Mouse (Mus musculus): ENCODE data around the gene Gjb5.
A peak's percentile ranks its signal among the peaks of the same experiment; 100 is the strongest.

Gene Gjb5

GRCm38 (mm10) chr4:127358018-127358417 lies at the start of gene Gjb5:
Gene Gjb5 (minus strand): TSS chr4:127358181.
- no peak for DNase-seq

GRCm38 (mm10) chr4:127402614-127403013 lies 44.6 kb upstream of the Gjb5 start:
- peak; percentile 58 to 76 for DNase-seq

DNA sequence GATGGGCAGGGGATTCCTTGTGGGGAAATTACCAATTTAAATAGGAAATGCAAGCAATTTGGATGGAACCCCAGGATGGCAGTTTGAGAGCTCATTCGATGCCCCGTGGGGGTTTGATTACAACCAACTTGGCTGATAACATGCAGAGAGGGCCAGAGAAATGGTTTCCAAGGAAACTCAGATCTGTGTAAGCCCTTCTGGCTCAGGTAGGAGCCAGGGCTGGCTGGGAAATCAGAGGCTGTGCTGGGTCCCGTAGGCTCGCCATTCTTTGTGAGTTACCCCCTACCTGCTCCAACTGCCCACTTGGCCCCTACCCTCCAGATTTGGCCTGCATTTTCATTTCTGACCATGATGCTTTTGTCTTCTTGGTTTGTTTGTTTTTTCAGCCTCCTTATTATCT lies 44.2 kb upstream of the Gjb5 start:
- peak; percentile 83 to 87 for DNase-seq

DNA sequence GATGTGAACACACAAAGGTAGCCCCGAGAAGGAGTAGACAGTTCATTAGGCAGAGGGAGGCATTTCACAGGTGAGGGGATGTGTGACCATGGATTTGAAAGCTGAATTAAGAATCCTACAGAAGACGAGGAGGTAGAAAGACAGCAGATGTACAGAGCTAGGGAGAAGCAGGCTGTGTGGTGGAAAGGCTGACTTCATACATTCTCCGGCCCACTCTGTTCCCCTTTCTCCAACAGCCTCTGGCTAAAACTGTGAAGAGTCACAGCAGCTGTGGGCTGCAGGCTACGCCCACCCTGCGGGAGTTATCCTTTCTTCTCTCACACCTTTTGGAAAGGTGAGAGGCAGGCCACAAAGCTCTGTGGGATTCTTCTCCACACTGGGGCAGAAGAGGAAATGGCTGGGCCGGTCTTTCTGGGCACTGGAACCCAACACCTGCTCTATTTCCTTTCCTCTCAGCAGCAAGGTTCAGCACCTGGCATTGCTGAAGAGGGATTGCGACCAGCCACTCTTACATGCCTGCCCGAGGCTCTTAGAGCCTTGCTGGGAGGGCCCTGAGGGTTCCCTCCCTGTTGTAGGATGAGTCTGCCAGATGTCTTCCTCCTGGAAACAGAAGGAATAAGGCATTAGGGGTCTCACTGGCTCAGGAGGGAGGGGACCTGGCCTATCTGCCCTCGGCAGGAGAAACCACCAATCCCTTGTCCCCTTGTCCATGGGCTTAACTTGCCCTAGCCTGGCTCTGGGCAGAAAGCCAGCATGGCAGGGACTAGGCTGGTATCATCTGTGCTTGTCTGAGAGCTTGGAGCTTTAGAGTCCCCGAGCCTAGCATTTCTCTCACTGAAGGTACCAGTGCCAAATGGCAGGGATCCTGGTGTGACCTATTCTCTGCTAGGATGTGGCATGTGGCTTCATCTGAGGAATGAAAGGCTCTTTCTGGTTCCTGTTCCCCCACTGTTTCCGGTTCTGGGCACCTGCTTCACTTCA lies 42.5 kb upstream of the Gjb5 start:
- peak; percentile 97 to 98 for DNase-seq

GRCm38 (mm10) chr4:127395591-127395990 lies 37.6 kb upstream of the Gjb5 start:
- DNase-seq: no peak

DNA sequence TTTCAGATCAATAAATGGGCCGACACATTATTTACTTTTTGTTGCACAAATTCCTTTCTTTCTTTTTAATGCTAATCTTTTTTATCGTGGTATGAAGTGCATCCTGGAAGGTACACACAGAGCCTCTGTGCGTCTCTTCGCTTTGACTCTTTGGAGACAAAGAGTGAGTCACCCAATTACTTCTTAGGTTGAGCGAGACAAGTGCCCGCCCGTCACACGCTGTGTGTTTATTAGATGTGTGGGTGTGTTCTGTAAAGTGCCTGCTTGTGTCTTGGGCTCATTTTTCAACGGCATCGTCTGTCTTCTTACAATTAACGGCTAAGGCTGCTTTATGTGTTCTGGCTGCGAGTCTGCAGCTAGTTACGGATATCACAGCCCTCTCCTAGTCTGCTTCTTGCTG lies 31.7 kb upstream of the Gjb5 start:
- no peak for DNase-seq

GRCm38 (mm10) chr4:127377344-127377743 lies 19.4 kb upstream of the Gjb5 start:
- DNase-seq: peak; percentile 49 to 55

GRCm38 (mm10) chr4:127375541-127376177 lies 17.7 kb upstream of the Gjb5 start:
- peak; percentile 53 to 57 for DNase-seq

DNA sequence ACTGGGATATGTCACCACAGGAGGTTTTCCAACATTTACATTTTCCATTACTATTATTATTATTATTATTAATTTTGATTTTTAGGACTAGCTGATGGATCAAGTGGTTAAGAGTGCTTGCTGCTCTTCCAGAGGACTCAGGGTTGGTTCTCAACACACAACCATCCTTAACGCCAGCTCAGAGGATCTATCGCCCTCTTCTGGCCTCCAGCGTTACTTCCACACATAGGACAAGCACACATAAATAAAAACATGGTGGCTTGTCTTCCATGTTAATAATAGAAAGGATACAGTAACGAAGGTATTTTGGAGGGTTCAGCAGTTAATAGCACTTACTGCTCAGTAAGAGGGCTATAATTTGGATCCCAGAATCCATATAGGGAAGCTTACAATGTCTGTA lies 16.7 kb upstream of the Gjb5 start:
- no peak for DNase-seq

- DNase-seq: peak in 1 of 2 experiments; percentile 38
Observed at GRCm38 (mm10) chr4:127373491-127373890, 15.5 kb upstream of the Gjb5 start.

DNA sequence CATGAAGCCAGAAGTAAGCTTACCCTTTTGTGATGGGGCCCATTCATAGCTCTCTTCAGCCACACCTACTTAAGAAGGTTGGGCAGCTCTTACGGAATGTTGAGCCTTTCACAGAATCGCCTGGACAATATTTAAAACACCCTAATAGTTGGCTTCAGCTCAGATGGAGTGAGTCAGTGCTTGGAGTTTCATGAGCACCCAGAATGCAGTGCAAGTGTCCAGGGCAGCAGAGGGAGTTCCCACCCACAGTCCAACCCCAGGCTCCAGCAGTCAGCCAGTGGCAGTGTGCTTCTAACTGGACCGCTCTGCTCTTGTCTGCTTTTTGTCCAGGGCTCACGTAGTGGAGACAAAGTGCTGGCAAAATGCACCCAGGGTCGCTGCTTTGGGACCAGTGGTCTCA lies 13.6 kb upstream of the Gjb5 start:
- DNase-seq: no peak

GRCm38 (mm10) chr4:127370447-127370846 lies 12.5 kb upstream of the Gjb5 start:
- peak; percentile 48 to 64 for DNase-seq

DNA sequence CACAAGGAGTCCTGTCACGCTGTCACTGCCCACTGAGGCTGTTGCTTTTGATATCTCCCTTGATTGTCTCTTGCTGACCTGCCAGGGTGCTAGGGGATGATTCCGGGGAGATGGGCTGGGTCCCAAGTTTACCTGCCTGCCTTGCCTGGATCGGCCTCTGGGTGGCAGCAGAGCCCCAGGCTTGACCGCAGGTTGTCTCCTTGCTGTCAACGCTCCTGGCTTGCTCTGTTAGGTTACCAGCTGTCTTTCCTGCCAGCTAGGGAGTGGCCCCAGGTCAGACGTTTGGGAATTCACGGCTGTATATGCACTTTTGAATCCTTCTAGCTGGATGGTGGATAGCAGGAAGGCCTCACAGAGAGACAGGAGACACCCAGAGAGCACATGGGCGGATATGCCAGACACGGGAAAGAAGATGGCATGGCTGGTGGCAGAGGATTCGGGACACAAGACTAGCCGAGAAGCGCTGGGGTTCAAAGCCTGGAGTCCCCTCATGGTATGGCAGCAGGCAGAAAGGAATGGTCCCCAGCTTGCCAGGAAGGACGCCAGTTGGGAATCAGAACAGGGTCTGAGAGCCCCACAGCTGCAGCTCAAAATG lies 10.5 kb upstream of the Gjb5 start:
- peak; percentile 92 to 95 for DNase-seq

GRCm38 (mm10) chr4:127365834-127366233 lies 7.9 kb upstream of the Gjb5 start:
- no peak for DNase-seq

DNA sequence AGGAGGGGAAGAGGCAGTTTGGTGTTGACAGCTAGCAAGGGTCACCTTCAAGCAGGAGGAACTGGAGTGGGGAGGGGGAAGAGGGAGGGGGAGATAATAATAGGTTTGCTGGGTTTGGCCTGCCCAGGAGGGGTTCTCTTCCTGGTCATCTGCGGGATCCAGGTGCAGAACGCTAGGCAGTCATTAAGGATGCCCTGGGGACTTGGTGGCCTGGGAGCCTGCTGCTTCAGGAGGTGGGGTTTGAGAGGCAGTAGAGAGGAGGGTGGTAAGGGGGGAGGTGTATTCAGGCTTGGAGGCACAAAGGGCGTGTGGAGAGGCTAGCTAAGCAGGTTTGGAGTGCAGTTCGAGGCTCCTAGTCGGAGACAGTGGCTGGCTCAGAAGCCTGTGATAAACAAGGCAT lies 7.5 kb upstream of the Gjb5 start:
- DNase-seq: no peak

DNA sequence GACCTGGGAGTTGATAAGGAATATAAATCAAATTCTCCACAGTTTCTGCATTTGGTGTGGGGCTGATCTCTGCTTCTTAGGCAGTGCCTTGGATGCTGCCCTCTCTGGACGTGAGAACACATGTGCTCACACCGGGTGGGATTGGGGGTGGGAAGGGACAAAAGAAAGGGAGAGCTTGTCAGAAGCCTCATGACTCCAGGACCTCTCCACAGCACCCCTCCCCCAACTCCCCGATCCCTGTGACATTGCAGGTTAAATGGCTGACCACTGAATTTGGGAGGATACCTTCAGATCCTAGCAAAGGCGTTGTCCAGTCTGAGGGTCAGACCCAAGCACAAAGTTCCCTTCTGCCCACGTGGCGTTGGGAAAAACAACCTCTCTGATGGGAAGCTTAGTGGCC lies 6.5 kb upstream of the Gjb5 start:
- DNase-seq: no peak

DNA sequence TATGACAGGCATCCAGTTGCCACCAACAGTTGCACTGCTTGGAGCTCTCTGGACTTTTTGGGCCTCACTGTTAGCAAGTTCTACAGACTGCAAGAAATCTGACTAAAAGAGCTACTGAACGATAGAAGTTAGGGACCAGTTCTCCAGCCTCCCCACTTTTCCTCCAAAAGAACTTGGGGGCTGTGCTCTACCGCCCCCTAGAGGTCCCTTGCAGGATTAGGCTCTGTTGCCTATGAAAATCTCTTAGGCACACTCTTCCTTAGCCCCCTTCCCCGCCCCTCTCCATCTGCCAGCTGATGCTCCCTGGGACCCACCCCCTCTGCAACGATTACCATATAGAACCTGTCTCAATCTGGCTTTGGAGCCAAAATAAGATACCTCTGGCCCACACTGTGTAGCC lies 5.3 kb upstream of the Gjb5 start:
- peak in 1 of 2 experiments; percentile 29 for DNase-seq

- no peak for DNase-seq
Observed at GRCm38 (mm10) chr4:127362520-127362919, 4.5 kb upstream of the Gjb5 start.

GRCm38 (mm10) chr4:127354506-127355485 lies 3.2 kb downstream of the Gjb5 start:
- peak in 1 of 2 experiments; percentile 45 for DNase-seq

DNA sequence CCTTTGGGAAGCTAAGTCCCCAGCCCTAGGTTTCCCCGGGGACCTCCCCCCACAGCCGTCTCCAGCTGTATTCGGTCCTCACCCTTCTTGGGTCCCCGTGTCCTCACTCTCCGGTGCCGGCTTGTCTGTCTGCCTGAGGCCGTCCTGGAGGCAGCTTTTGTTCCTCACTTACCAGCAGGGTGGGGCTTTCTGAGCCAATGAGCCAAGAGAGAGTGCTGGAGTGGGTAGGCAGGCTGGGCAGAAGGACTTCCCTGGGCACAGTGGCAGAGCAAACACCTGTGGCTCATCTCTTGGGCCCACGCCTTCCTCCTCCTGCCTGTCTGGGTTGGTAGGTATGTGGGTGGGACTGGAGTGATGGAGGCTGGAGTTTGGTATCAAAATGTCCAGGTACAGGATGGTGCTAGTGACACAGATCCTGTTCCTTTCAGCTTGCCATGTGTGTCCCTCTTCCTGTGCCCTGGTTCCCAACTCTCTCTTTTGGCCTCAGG lies 4.0 kb downstream of the Gjb5 start, which contains the start of gene Gjb4:
TSS of gene Gjb4 (minus strand) at position 131 of the 488 bp plus-strand sequence.
- DNase-seq: no peak

GRCm38 (mm10) chr4:127352594-127352993 lies 5.4 kb downstream of the Gjb5 start:
- no peak for DNase-seq
